Mouse (Mus musculus): Measurements from ENCODE around the gene Gm5751.

GRCm38 (mm10) chrX:8900823-8901222, 26.8 kb downstream of the Gm5751 start:
- TF ChIP-seq CTCF (IDR thresholded peaks at IDR 0.05; ENCODE audit: borderline replicate concordance, extremely low read depth, insufficient read depth, insufficient read length): no peak
- TF ChIP-seq POLR2A (IDR thresholded peaks at IDR 0.05; ENCODE audit: borderline replicate concordance, extremely low read depth, insufficient read depth, insufficient read length, poor library complexity, severe bottlenecking): no peak

All from brain, embryonic 14.5 days (tissue).